Mouse (Mus musculus) MEL (cell line): ENCODE measurements around the gene Actr10. TPM values are rescaled to one million over a fixed set of nuclear protein-coding genes. Genes with fewer than 3 reads are reported as not detected.

Source experiments
- DNase-seq: peaks from one replicate; pipeline ENCODE4 v3.0.0; 2011; ENCODE audit warnings: low read depth, low spot score
- H3K27ac ChIP-seq: 2 replicates; pipeline ENCODE4 v1.5.1; 2012; ENCODE audit warnings: low read depth, mild to moderate bottlenecking, control low read depth, low read length, moderate library complexity; ENCODE audit not compliant: control insufficient read depth
- H3K27me3 ChIP-seq, 2 experiments: fragments of 150-350 bp in 1 of 2; sonication (generic) in 1 of 2; 2 replicates each; pipeline ENCODE4 v1.6.1; 2012; ENCODE audit warnings: low read length in 2 of 2, mild to moderate bottlenecking in 2 of 2, improper control_type of control experiment in 1 of 2, moderate library complexity in 1 of 2; ENCODE audit not compliant: insufficient read depth in 2 of 2, control insufficient read depth in 1 of 2
- H3K36me3 ChIP-seq, 2 experiments: 2 replicates each; pipeline ENCODE4 v1.6.1; 2012 to 2014; ENCODE audit warnings: low read length in 2 of 2, improper control_type of control experiment in 1 of 2, inconsistent platforms in 1 of 2, mild to moderate bottlenecking in 1 of 2; ENCODE audit not compliant: insufficient read depth in 2 of 2, control insufficient read depth in 1 of 2
- H3K4me1 ChIP-seq, 2 experiments: fragments of 150-350 bp in 1 of 2; sonication (generic) in 1 of 2; 2 replicates each; pipeline ENCODE4 v1.6.1; 2012; ENCODE audit warnings: low read length in 2 of 2, improper control_type of control experiment in 1 of 2, mild to moderate bottlenecking in 1 of 2; ENCODE audit not compliant: insufficient read depth in 2 of 2, control insufficient read depth in 1 of 2
- H3K4me3 ChIP-seq, 2 experiments: fragments of 150-350 bp in 1 of 2; sonication (generic) in 1 of 2; 2 replicates each; pipeline ENCODE4 v1.5.1; 2012; ENCODE audit warnings: low read depth in 2 of 2, low read length in 2 of 2, mild to moderate bottlenecking in 2 of 2, moderate library complexity in 2 of 2, control low read depth in 1 of 2, improper control_type of control experiment in 1 of 2; ENCODE audit not compliant: control insufficient read depth in 1 of 2, insufficient read depth in 1 of 2
- H3K79me2 ChIP-seq: 2 replicates; pipeline ENCODE4 v1.6.1; 2012; ENCODE audit warnings: mild to moderate bottlenecking, low read length, moderate library complexity; ENCODE audit not compliant: control insufficient read depth, poor library complexity, insufficient read depth
- H3K9ac ChIP-seq: 2 replicates; pipeline ENCODE4 v1.6.1; 2012; ENCODE audit warnings: low read depth, mild to moderate bottlenecking, control low read depth, low read length, moderate library complexity; ENCODE audit not compliant: control insufficient read depth, poor library complexity, severe bottlenecking
- H3K9me3 ChIP-seq: fragments of 150-350 bp; sonication (generic); replicated peaks from 2 replicates; pipeline ENCODE4 v1.6.1; 2012; ENCODE audit warnings: mild to moderate bottlenecking, low read length, improper control_type of control experiment, moderate library complexity; ENCODE audit not compliant: insufficient read depth
- BHLHE40 ChIP-seq: IDR thresholded peaks from 2 replicates; pipeline ENCODE4 v1.6.1; 2012; ENCODE audit warnings: low read depth, mild to moderate bottlenecking, inconsistent platforms, low read length, improper control_type of control experiment, borderline replicate concordance
- CHD1 ChIP-seq: IDR thresholded peaks from 2 replicates; pipeline ENCODE4 v1.6.1; 2012; ENCODE audit warnings: low read depth, mild to moderate bottlenecking, inconsistent platforms, low read length, improper control_type of control experiment
- CTCF ChIP-seq, 3 experiments: IDR thresholded peaks in 2 of 3; conservative IDR thresholded peaks in 1 of 3; 2 replicates each; pipeline ENCODE4 v1.5.1; 2011 to 2012; ENCODE audit warnings: low read length in 3 of 3, low read depth in 2 of 3, mild to moderate bottlenecking in 2 of 3, improper control_type of control experiment in 1 of 3, inconsistent platforms in 1 of 3, mixed read lengths in 1 of 3, moderate library complexity in 1 of 3; ENCODE audit not compliant: control insufficient read depth in 1 of 3, insufficient read depth in 1 of 3, poor library complexity in 1 of 3, severe bottlenecking in 1 of 3
- E2F4 ChIP-seq: IDR thresholded peaks from 2 replicates; pipeline ENCODE4 v1.6.1; 2011; ENCODE audit warnings: low read depth, low read length, improper control_type of control experiment, borderline replicate concordance
- ELF1 ChIP-seq: IDR thresholded peaks from 2 replicates; pipeline ENCODE4 v1.6.1; 2014; ENCODE audit warnings: low read depth, mild to moderate bottlenecking, inconsistent platforms, low read length, improper control_type of control experiment, moderate library complexity
- EP300 ChIP-seq, 2 experiments: IDR thresholded peaks; 2 replicates each; pipeline ENCODE4 v1.6.1; 2011; ENCODE audit warnings: improper control_type of control experiment in 2 of 2, low read length in 2 of 2, low read depth in 1 of 2, mild to moderate bottlenecking in 1 of 2
- ETS1 ChIP-seq: IDR thresholded peaks from 2 replicates; pipeline ENCODE4 v1.6.1; 2012; ENCODE audit warnings: low read depth, mild to moderate bottlenecking, inconsistent platforms, low read length, improper control_type of control experiment, moderate library complexity
- GATA1 ChIP-seq: IDR thresholded peaks from 2 replicates; pipeline ENCODE4 v1.6.1; 2011; ENCODE audit warnings: low read depth, low read length, improper control_type of control experiment
- HCFC1 ChIP-seq: IDR thresholded peaks from 2 replicates; pipeline ENCODE4 v1.6.1; 2012; ENCODE audit warnings: low read depth, mild to moderate bottlenecking, inconsistent platforms, low read length, improper control_type of control experiment, moderate library complexity
- KAT2A ChIP-seq: conservative IDR thresholded peaks from 2 replicates; pipeline ENCODE4 v1.6.1; 2012; ENCODE audit warnings: low read depth, low read length, improper control_type of control experiment, inconsistent platforms
- MAFK ChIP-seq: IDR thresholded peaks from 2 replicates; pipeline ENCODE4 v1.6.1; 2011; ENCODE audit warnings: low read depth, mild to moderate bottlenecking, low read length, improper control_type of control experiment, borderline replicate concordance
- MAZ ChIP-seq: IDR thresholded peaks from 2 replicates; pipeline ENCODE4 v1.6.1; 2012; ENCODE audit warnings: low read depth, mild to moderate bottlenecking, inconsistent platforms, low read length, improper control_type of control experiment
- MEF2A ChIP-seq: IDR thresholded peaks from 2 replicates; pipeline ENCODE4 v1.6.1; 2014; ENCODE audit warnings: low read depth, mild to moderate bottlenecking, inconsistent platforms, low read length, improper control_type of control experiment; ENCODE audit not compliant: poor library complexity, insufficient replicate concordance, severe bottlenecking; ENCODE audit errors: extremely low read depth
- MXI1 ChIP-seq: IDR thresholded peaks from 2 replicates; pipeline ENCODE4 v1.6.1; 2011; ENCODE audit warnings: mild to moderate bottlenecking, low read depth, low read length, improper control_type of control experiment
- MYC ChIP-seq: IDR thresholded peaks from 2 replicates; pipeline ENCODE4 v1.6.1; 2011; ENCODE audit warnings: low read depth, mild to moderate bottlenecking, low read length, improper control_type of control experiment, moderate library complexity
- POLR2A ChIP-seq, 2 experiments: IDR thresholded peaks; 2 replicates each; pipeline ENCODE4 v1.6.1; 2011 to 2012; ENCODE audit warnings: low read length in 2 of 2, mild to moderate bottlenecking in 2 of 2, control low read depth in 1 of 2, improper control_type of control experiment in 1 of 2, low read depth in 1 of 2, moderate library complexity in 1 of 2; ENCODE audit not compliant: control insufficient read depth in 1 of 2, insufficient read depth in 1 of 2, poor library complexity in 1 of 2
- POLR2AphosphoS2 ChIP-seq: IDR thresholded peaks from 2 replicates; pipeline ENCODE4 v1.6.1; 2011; ENCODE audit warnings: low read length, improper control_type of control experiment
- POLR2AphosphoS5 ChIP-seq: IDR thresholded peaks from 2 replicates; pipeline ENCODE4 v1.6.1; 2012; ENCODE audit warnings: low read depth, borderline replicate concordance, mild to moderate bottlenecking, inconsistent platforms, low read length, moderate library complexity, mixed read lengths
- RAD21 ChIP-seq: IDR thresholded peaks from 2 replicates; pipeline ENCODE4 v1.6.1; 2011; ENCODE audit warnings: mild to moderate bottlenecking, low read depth, low read length, improper control_type of control experiment
- RCOR1 ChIP-seq: IDR thresholded peaks from 2 replicates; pipeline ENCODE4 v1.6.1; 2012; ENCODE audit warnings: low read depth, mild to moderate bottlenecking, inconsistent platforms, low read length, improper control_type of control experiment
- SMC3 ChIP-seq: IDR thresholded peaks from 2 replicates; pipeline ENCODE4 v1.6.1; 2011; ENCODE audit warnings: low read depth, low read length, improper control_type of control experiment
- TBP ChIP-seq: IDR thresholded peaks from 2 replicates; pipeline ENCODE4 v1.8.0; 2011; ENCODE audit warnings: low read depth, low read length, improper control_type of control experiment
- TCF12 ChIP-seq: IDR thresholded peaks from 2 replicates; pipeline ENCODE4 v1.6.1; 2014; ENCODE audit warnings: low read depth, mild to moderate bottlenecking, inconsistent platforms, low read length, improper control_type of control experiment, moderate library complexity
- USF1 ChIP-seq: IDR thresholded peaks from 2 replicates; pipeline ENCODE4 v1.6.1; 2014; ENCODE audit warnings: low read depth, mild to moderate bottlenecking, inconsistent platforms, low read length, improper control_type of control experiment, moderate library complexity
- ZC3H11A ChIP-seq: IDR thresholded peaks from 2 replicates; pipeline ENCODE4 v1.6.1; 2012; ENCODE audit warnings: low read depth, mild to moderate bottlenecking, inconsistent platforms, low read length, improper control_type of control experiment
- ZKSCAN1 ChIP-seq: IDR thresholded peaks from 2 replicates; pipeline ENCODE4 v1.6.1; 2012; ENCODE audit warnings: low read depth, mild to moderate bottlenecking, inconsistent platforms, low read length, improper control_type of control experiment, moderate library complexity
- ZMIZ1 ChIP-seq: IDR thresholded peaks from 2 replicates; pipeline ENCODE4 v1.6.1; 2012; ENCODE audit warnings: low read depth, mild to moderate bottlenecking, inconsistent platforms, low read length, improper control_type of control experiment, moderate library complexity
- polyA plus RNA-seq, 2 experiments: library from polyadenylated mRNA; stranded (reverse) in 1 of 2; unstranded in 1 of 2; fragments of >175 nt in 1 of 2; fragments of >200 nt in 1 of 2; gene quantifications; 2 replicates each; pipeline versions ENCODE4 v1.2.1 to v1.2.4; 2012; ENCODE audit warnings: low replicate concordance in 2 of 2, low read depth in 1 of 2; ENCODE audit not compliant: insufficient read length in 2 of 2, insufficient read depth in 1 of 2, missing spikeins in 1 of 2
- total RNA-seq: library from RNA; depleted of rRNA; stranded (reverse); fragments of 300-350 nt; gene quantifications from 2 replicates; pipeline ENCODE4 v1.2.3, GENCODE M21; 2012

The Actr10 gene
- total and polyA plus RNA-seq, 3 experiments, result 78.7 to 109 TPM; not detected in 1

DNA sequence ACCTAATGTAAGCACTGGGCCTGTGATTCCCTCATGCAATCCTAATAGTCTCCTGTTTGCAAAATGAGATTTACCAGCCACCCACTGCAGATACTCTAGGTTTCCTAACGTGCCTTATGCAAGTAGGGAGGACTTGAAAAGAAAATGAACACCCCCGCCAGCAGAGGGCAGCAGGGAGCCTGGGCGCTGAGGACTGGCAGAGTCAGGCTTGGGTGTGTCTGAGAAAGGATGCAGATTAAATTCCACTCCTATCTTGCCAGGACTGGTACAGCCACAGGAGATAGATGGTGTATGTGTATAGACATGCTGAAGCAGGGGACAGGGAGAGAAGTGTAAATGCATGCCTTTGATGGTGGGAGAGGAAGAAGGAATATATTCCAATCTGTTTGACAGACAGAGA lies 24.2 kb upstream of the Actr10 start:
- H3K4me3 ChIP-seq, result no peak overlapping the region
- no peak overlapping the region for H3K9ac ChIP-seq
- H3K27me3 ChIP-seq, result no peaks in the 10 kb centered on the region
- H3K27ac ChIP-seq, result no peak overlapping the region
- DNase-seq, result peak; percentile 88
- H3K9me3 ChIP-seq, result no peaks in the 10 kb centered on the region
- peak; percentile 79 to 91 (median 88) for TF ChIP-seq CTCF (IDR thresholded peaks at IDR 0.05 in 2 of 3, conservative IDR thresholded peaks at IDR 0.05 in 1 of 3; ENCODE audit: control insufficient read depth in 1 of 3, insufficient read depth in 1 of 3, low read depth in 2 of 3, low read length in 3 of 3, poor library complexity in 1 of 3, severe bottlenecking in 1 of 3)
- TF ChIP-seq GATA1, result peak; percentile 52
- no peak for TF ChIP-seq POLR2AphosphoS2
- H3K79me2 ChIP-seq, result no peaks in the 10 kb centered on the region
- H3K36me3 ChIP-seq, result peaks cover 0 to 2% of the 10 kb centered on the region in 2 experiments; a peak in 2 of 4 replicates
- H3K4me1 ChIP-seq, result peaks cover 0 to 13% of the 10 kb centered on the region in 2 experiments; a peak in 2 of 4 replicates

DNA sequence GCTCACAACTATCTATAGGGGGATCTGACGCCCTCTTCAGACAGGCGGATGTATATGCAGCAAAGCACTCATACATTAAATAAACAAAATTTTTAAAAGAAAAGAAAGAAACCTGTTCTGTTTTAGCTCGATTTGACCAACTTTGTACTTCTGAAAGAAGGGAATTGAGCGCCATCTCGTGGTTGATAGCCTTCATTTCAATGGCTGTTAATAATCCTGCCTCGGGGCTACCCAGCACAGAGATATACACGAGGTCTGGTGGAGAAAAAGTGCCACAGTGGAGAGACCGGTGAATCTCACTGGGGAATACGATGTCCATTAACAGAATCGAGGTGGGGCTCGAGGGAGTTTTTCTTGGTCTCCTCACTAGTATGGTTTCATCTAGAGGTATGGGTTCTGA lies 23.3 kb upstream of the Actr10 start:
- Histone ChIP-seq H3K9ac (no peak overlapping the region), H3K27me3 (no peaks in the 10 kb centered on the region), H3K79me2 (no peaks in the 10 kb centered on the region), H3K36me3 (peaks cover 0 to 2% of the 10 kb centered on the region in 2 experiments; a peak in 2 of 4 replicates), H3K4me1 (peaks cover 0 to 13% of the 10 kb centered on the region in 2 experiments; a peak in 2 of 4 replicates), H3K4me3 (no peak overlapping the region), H3K9me3 (no peaks in the 10 kb centered on the region), H3K27ac (no peak overlapping the region)
- DNase-seq, result peak; percentile 85
- TF ChIP-seq ZMIZ1 (no peak), POLR2AphosphoS5 (no peak), RCOR1 (no peak), MAFK (no peak), MAZ (no peak), MXI1 (no peak), CTCF (IDR thresholded peaks at IDR 0.05 in 2 of 3, conservative IDR thresholded peaks at IDR 0.05 in 1 of 3; ENCODE audit: control insufficient read depth in 1 of 3, insufficient read depth in 1 of 3, low read depth in 2 of 3, low read length in 3 of 3, poor library complexity in 1 of 3, severe bottlenecking in 1 of 3) (peak; percentile 37 to 76 (median 45)), GATA1 (no peak), EP300 (IDR thresholded peaks at IDR 0.05; ENCODE audit: low read depth in 1 of 2, low read length in 2 of 2) (no peak), USF1 (no peak), ELF1 (no peak), MYC (0 out of 2 replicates have a peak, but pooled peaks have one; percentile 21), ZC3H11A (peak; percentile 24; the same call in 1 of the 2 replicates), SMC3 (peak; percentile 63), CHD1 (no peak), TCF12 (no peak), HCFC1 (no peak), ETS1 (no peak), RAD21 (peak; percentile 78), E2F4 (no peak), KAT2A (no peak), ZKSCAN1 (no peak), POLR2A (IDR thresholded peaks at IDR 0.05; ENCODE audit: control insufficient read depth in 1 of 2, insufficient read depth in 1 of 2, low read depth in 1 of 2, low read length in 2 of 2, poor library complexity in 1 of 2) (no peak), MEF2A (no peak), TBP (no peak), BHLHE40 (no peak)
